Comparison of ENCODE assay signal across 14 mouse cellular contexts in the genomic region with DNA sequence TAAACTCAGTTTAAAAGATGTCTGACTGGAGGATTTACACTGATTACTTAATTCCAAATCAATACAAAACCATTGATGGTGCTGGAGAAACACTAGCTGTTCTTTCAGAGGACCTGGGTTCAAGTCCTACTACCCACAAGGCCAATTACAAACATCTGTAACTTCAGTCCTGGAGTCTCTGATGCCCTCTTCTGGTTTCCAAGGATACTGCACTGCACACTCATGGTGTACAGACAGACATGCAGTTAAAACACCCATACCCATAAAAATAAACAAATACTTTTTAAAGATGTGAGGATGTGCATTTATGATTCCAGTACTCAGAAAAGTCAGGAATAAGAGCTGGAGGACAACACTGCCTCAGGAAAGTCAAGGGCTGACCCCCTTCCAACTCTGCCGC. TPM values are rescaled to one million over a fixed set of nuclear protein-coding genes. Genes with fewer than 3 reads are reported as not detected.
A peak's percentile ranks its signal among the peaks of the same experiment; 100 is the strongest.
DNase-seq lines count a peak whose midpoint lies in the region; ATAC-seq and TF ChIP-seq lines count a peak whose summit lies in the region.
"Had no signal": no experiment of that assay in that cellular context is flagged by ENCODE, and none has a peak within 500 bp of the region (broad histone marks: within the 10 kb centered on the region; RNA-seq: fewer than 3 reads in every experiment).

No protein-coding gene starts in this region.

- intact Hi-C loops in left cerebral cortex, adult 2 months (cut with DNase I): no loop called here

- no peaks in the 10 kb centered on the region for H3K9me3 ChIP-seq in E14TG2a.4 (ENCODE audit: low read length)
- H3K9me3 ChIP-seq: embryonic facial prominence, embryonic 13.5 days; forebrain, embryonic 15.5 days; hindbrain, embryonic 12.5 days had no signal

- DNase-seq in CD4-positive, CD25-positive, alpha-beta regulatory T cell, adult 2 months (ENCODE audit: low read depth, low spot score): peak; percentile 52
- DNase-seq in left cerebral cortex, adult 2 months (ENCODE audit: extremely low spot score in 1 of 2, low spot score in 2 of 2): no peak
- no peak for DNase-seq in left cerebral cortex, adult 18-20 months (ENCODE audit: low spot score in 2 of 2)
- peak; percentile 46 for DNase-seq in induced T-regulatory cell, adult 2 months (ENCODE audit: low read depth)
- DNase-seq in testis, postnatal 14 days (ENCODE audit: low spot score): no peak
- DNase-seq: heart, adult 11 months; left cerebral cortex, postnatal 4 days; spleen, adult 18-20 months had no signal

- peak overlapping the region; percentile 45; the same call in 1 of the 2 replicates for H3K27ac ChIP-seq in left cerebral cortex, adult 2 months
- H3K27ac ChIP-seq: embryonic facial prominence, embryonic 13.5 days; forebrain, embryonic 15.5 days; hindbrain, embryonic 12.5 days had no signal

- ATAC-seq in CD4-positive, CD25-positive, alpha-beta regulatory T cell, adult 4 months: no peak
- no peak for ATAC-seq in inflammation-experienced regulatory T-cells, adult 6 months
- ATAC-seq: forebrain, embryonic 15.5 days had no signal

- no peaks in the 10 kb centered on the region for H3K36me3 ChIP-seq in E14TG2a.4 (ENCODE audit: insufficient read depth, low read length)
- H3K36me3 ChIP-seq: embryonic facial prominence, embryonic 13.5 days; forebrain, embryonic 15.5 days; hindbrain, embryonic 12.5 days had no signal

- peaks cover 2% of the 10 kb centered on the region; the same call in 1 of the 2 replicates for H3K4me1 ChIP-seq in E14TG2a.4 (replicated peaks; ENCODE audit: low read depth, low read length)
- H3K4me1 ChIP-seq: embryonic facial prominence, embryonic 13.5 days; forebrain, embryonic 15.5 days; hindbrain, embryonic 12.5 days had no signal

- peaks cover 5% of the 10 kb centered on the region for H3K27me3 ChIP-seq in E14TG2a.4 (ENCODE audit: insufficient read depth, low read length)
- H3K27me3 ChIP-seq: embryonic facial prominence, embryonic 13.5 days; forebrain, embryonic 15.5 days; hindbrain, embryonic 12.5 days had no signal

- H3K4me3 ChIP-seq in left cerebral cortex, adult 2 months: no peak overlapping the region
- no peak overlapping the region for H3K4me3 ChIP-seq in E14TG2a.4 (replicated peaks; ENCODE audit: low read length)
- H3K4me3 ChIP-seq: embryonic facial prominence, embryonic 13.5 days; forebrain, embryonic 15.5 days; hindbrain, embryonic 12.5 days had no signal

- TF ChIP-seq CTCF in left cerebral cortex, adult 2 months (IDR thresholded peaks at IDR 0.05): peak; percentile 49
- peak; percentile 67 for TF ChIP-seq CTCF in E14TG2a.4 (conservative IDR thresholded peaks at IDR 0.05; ENCODE audit: low read length)

RNA-seq across cellular contexts. Expression of a gene that starts 6.7 kb away (rescaled TPM):
- polyA plus RNA-seq in CD4-positive, CD25-positive, alpha-beta regulatory T cell, adult 4 months (2017; shearing (Covaris generic)): 10 to 100 TPM; 23.0 to 31.9 TPM
- total RNA-seq in left cerebral cortex, adult 2 months (2021): 10 to 100 TPM; 62.1 to 62.5 TPM
- 10 to 100 TPM; 74.3 TPM for total RNA-seq in left cerebral cortex, adult 18-20 months (2021)
- 10 to 100 TPM; 29.2 to 38.6 (median 31.3) TPM for polyA plus RNA-seq in inflammation-experienced regulatory T-cells, adult 6 months (2017; shearing (Covaris generic))

Comparison
In these comparisons a context has a peak if more than half of its experiments do, and no peak if none do; other contexts are left out.
1. DNase-seq: peak in CD4-positive, CD25-positive, alpha-beta regulatory T cell, adult 2 months (single experiment) and induced T-regulatory cell, adult 2 months (single experiment); none in left cerebral cortex, adult 2 months (0 of 2), left cerebral cortex, adult 18-20 months (0 of 2) and testis, postnatal 14 days (single experiment).